Mouse (Mus musculus) forebrain, embryonic 13.5 days (tissue): ENCODE results near the gene Cstf2. TPM values are rescaled to one million over a fixed set of nuclear protein-coding genes. Genes with fewer than 3 reads are reported as not detected.

Experiments used
- ATAC-seq: fragments of 200-750 bp; cut with Nextera tagmentation; 2 replicates; pipeline ENCODE4 v1.8.0; 2017
- H3K27ac ChIP-seq: fragments of 300-500 bp; sonication (generic); 2 replicates; pipeline ENCODE4 v1.5.1; 2015; ENCODE audit warnings: inconsistent platforms, mild to moderate bottlenecking, moderate library complexity
- H3K27me3 ChIP-seq: fragments of 300-500 bp; sonication (generic); 2 replicates; pipeline ENCODE4 v1.6.1; 2015; ENCODE audit warnings: mild to moderate bottlenecking, inconsistent platforms
- H3K36me3 ChIP-seq: fragments of 300-500 bp; sonication (generic); 2 replicates; pipeline ENCODE4 v1.6.1; 2015; ENCODE audit warnings: mild to moderate bottlenecking, inconsistent platforms; ENCODE audit not compliant: poor library complexity, severe bottlenecking
- H3K4me1 ChIP-seq: fragments of 300-500 bp; sonication (generic); 2 replicates; pipeline ENCODE4 v1.6.1; 2015; ENCODE audit warnings: inconsistent platforms
- H3K4me2 ChIP-seq: fragments of 300-500 bp; sonication (generic); 2 replicates; pipeline ENCODE4 v1.6.1; 2015; ENCODE audit warnings: inconsistent platforms, mild to moderate bottlenecking, moderate library complexity
- H3K4me3 ChIP-seq: fragments of 300-500 bp; sonication (generic); 2 replicates; pipeline ENCODE4 v1.5.1; 2015; ENCODE audit warnings: mild to moderate bottlenecking, inconsistent platforms
- H3K9ac ChIP-seq: fragments of 300-500 bp; sonication (generic); 2 replicates; pipeline ENCODE4 v1.6.1; 2015; ENCODE audit warnings: mild to moderate bottlenecking, inconsistent platforms
- H3K9me3 ChIP-seq: fragments of 300-500 bp; sonication (generic); replicated peaks from 2 replicates; pipeline ENCODE4 v1.6.1; 2016; ENCODE audit warnings: inconsistent platforms
- WGBS: fragments of 180-500 bp; shearing (Covaris S2); methylation state at CpG from one replicate; pipeline ENCODE4 v1.1.7; 2015; 5-methylcytosine and 5-hydroxymethylcytosine counted together
- microRNA-seq: library from miRNA; unstranded; fragments of <30 nt; microRNA quantifications from one replicate; pipeline ENCODE4, GENCODE M21; 2016
- polyA plus RNA-seq: library from polyadenylated mRNA; unstranded; fragments of >200 nt; fragmentation: Nextera tagmentation; extraction: Ambion mirVana; gene quantifications from 2 replicates; pipeline ENCODE4 v1.2.1, GENCODE M21; 2015

Cstf2 gene
- polyA plus RNA-seq, 1 experiment from 2014 or later: 59.8 TPM

GRCm38 (mm10) chrX:134132295-134132694 is 73.3 kb downstream of the Cstf2 start:
- no peaks in the 10 kb centered on the region for H3K36me3 ChIP-seq
- no peak overlapping the region for H3K9ac ChIP-seq
- H3K4me2 ChIP-seq: no peak overlapping the region
- H3K27ac ChIP-seq: no peak overlapping the region
- 0 out of 2 replicates have a peak, but pooled peaks cover 4% of the 10 kb centered on the region for H3K27me3 ChIP-seq
- H3K9me3 ChIP-seq: no peaks in the 10 kb centered on the region
- peak; percentile 41; the same call in 1 of the 2 replicates for ATAC-seq
- no peak overlapping the region for H3K4me3 ChIP-seq
- H3K4me1 ChIP-seq: no peaks in the 10 kb centered on the region
- WGBS: 23% methylated on average over 5 of the region's 5 CpGs

- Histone ChIP-seq H3K36me3 (no peaks in the 10 kb centered on the region), H3K4me2 (no peak overlapping the region), H3K4me1 (no peaks in the 10 kb centered on the region), H3K27me3 (0 out of 2 replicates have a peak, but pooled peaks cover 2% of the 10 kb centered on the region), H3K9ac (no peak overlapping the region), H3K4me3 (no peak overlapping the region), H3K9me3 (no peaks in the 10 kb centered on the region), H3K27ac (no peak overlapping the region)
- 45% methylated on average over 3 of the region's 3 CpGs for WGBS
- ATAC-seq: no peak
These were observed 74.8 kb downstream of the Cstf2 start for GRCm38 (mm10) chrX:134133821-134134220.

Small RNAs within 50 kb of the gene (microRNA-seq; reads per million reads assigned to microRNA genes)
- 1.1 reads per million for gene Mir3112

Other genes with a start within 250 kb of the Cstf2 start
- 0.18 and 0.32 TPM in 2 replicates for gene Tnmd, start 208.2 kb upstream of the Cstf2 start, polyA plus RNA-seq
- gene Tspan6, start 160.8 kb upstream of the Cstf2 start, polyA plus RNA-seq: 229 and 245 TPM in 2 replicates
- 0.21 and 0.32 TPM in 2 replicates for gene Srpx2, start 150.8 kb upstream of the Cstf2 start, polyA plus RNA-seq
- 0.76 and 0.79 TPM in 2 replicates for gene Sytl4, start 77.4 kb upstream of the Cstf2 start, polyA plus RNA-seq
- 0.09 and 0.11 TPM in 2 replicates for gene Xkrx, start 102.9 kb downstream of the Cstf2 start, polyA plus RNA-seq
- not detected in 2 replicates for gene Arl13a, start 128.3 kb downstream of the Cstf2 start, polyA plus RNA-seq
- 0.08 and 0.21 TPM in 2 replicates for gene Nox1, start 162.8 kb downstream of the Cstf2 start, polyA plus RNA-seq
- gene Trmt2b, start 217.8 kb downstream of the Cstf2 start, polyA plus RNA-seq: 7.2 and 7.9 TPM in 2 replicates
- gene Tmem35a, start 236.0 kb downstream of the Cstf2 start, polyA plus RNA-seq: 77.4 and 84.6 TPM in 2 replicates
- 24.5 and 27.3 TPM in 2 replicates for gene Cenpi, start 248.9 kb downstream of the Cstf2 start, polyA plus RNA-seq